Mouse (Mus musculus) kidney, adult 10 weeks (tissue): ENCODE measurements around the gene Gm45902. TPM values are rescaled to one million over a fixed set of nuclear protein-coding genes. Genes with fewer than 3 reads are reported as not detected.

Experiments used
- polyA plus RNA-seq: library from polyadenylated mRNA; stranded (reverse); fragments of 350-450 nt; fragmentation: Illumina TruSeq; extraction: RNeasy Lipid Tissue Mini Kit (QIAGEN cat#74804); gene quantifications from one replicate; pipeline ENCODE4 v1.2.3, GENCODE M21; 2014; ENCODE audit warnings: low read depth, low replicate concordance

Gm45902 gene
- 1.5 TPM for polyA plus RNA-seq

GRCm38 (mm10) chr2:3512552-3513454, at the start of gene Gm45902, which contains the start of the genes Hspa14 and Cdnf:
TSS of gene Gm45902 (minus strand) at chr2:3512790.
TSS of gene Hspa14 (minus strand) at chr2:3512814.
TSS of gene Cdnf (plus strand) at chr2:3513030.

DNA sequence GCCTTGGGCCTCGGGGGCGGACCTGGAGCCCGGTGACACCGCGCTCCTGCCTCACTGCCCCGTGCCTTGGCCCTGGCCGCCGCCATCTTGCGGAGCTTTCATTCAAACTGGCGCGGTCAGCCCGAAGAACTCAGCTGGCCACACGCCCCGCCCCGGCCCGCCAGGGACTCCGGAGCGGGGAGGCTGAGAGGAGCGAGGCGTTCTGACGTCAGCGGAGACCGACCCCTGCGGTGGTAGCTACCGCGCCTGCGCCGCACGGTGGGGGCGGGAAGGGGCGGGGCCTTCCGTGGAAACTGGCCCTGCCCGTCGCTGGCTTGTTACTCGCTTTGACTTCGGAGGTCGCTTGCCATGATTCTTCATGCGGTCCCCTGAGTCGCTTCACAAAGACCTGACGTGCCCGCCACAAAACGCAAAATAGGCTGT, 37.7 kb downstream of the Gm45902 start, which contains the start of gene Suv39h2:
Gene Suv39h2 (minus strand): TSS at position 171 of the 423 bp plus-strand sequence.

Other genes starting within 250 kb of the Gm45902 start
- 27.6 TPM for gene Nmt2, start 228.6 kb downstream of the Gm45902 start, polyA plus RNA-seq
- gene Rpp38, start 180.1 kb downstream of the Gm45902 start, polyA plus RNA-seq = 8.7 TPM
- gene Acbd7, start 176.6 kb downstream of the Gm45902 start, polyA plus RNA-seq = not detected
- not detected for gene Olah, start 115.6 kb downstream of the Gm45902 start, polyA plus RNA-seq
- not detected for gene Meig1, start 90.1 kb downstream of the Gm45902 start, polyA plus RNA-seq
- gene Dclre1c, start 88.7 kb downstream of the Gm45902 start, polyA plus RNA-seq = 8.5 TPM
- 3.2 TPM for gene Suv39h2, start 37.8 kb downstream of the Gm45902 start, polyA plus RNA-seq
- gene Hspa14, start within 50 bp of the Gm45902 start, polyA plus RNA-seq = 37.8 TPM
- gene Cdnf, start 240 bp upstream of the Gm45902 start, polyA plus RNA-seq = 2.5 TPM
- gene Fam107b, start 57.7 kb upstream of the Gm45902 start, polyA plus RNA-seq = 430 TPM